Mouse (Mus musculus): ENCODE data around the gene Utp20. TPM values are rescaled to one million over a fixed set of nuclear protein-coding genes. Genes with fewer than 3 reads are reported as not detected.
A peak's percentile ranks its signal among the peaks of the same experiment; 100 is the strongest.
"Not testable (repeated sequence)": the region's sequence is repeated elsewhere in the genome, so short reads cannot be mapped to it uniquely, and the experiment has no call there.

The Utp20 gene
- polyA plus RNA-seq, 1 experiment from 2014 or later = 12.4 TPM

DNA sequence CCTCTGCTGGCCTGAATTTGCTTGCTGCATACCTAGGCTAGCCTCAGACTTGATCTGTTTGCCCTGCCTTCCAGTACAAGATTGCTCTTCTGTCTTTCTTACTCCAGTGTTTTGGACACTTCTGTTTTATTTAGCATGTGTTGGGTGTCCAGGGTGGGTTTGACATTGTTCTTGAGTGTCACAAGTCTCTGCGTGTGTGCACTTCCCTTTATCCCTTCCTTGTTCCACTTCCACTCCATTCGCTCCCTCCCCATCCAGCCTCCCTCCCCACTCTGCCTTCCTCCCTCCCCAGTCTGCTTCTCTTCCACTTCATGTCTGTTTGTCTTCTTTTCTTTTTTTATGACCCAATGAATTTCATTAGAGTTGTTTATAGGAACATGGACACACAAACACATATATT, 85.2 kb downstream of the Utp20 start:
- 89% methylated on average over 2 of the region's 2 CpGs for WGBS
- Histone ChIP-seq H3K9ac (ENCODE audit: low read depth, low read length) (no peak overlapping the region), H3K4me2 (ENCODE audit: low read length) (no peak overlapping the region), H3K27me3 (ENCODE audit: insufficient read depth, low read length) (no peaks in the 10 kb centered on the region), H3K4me3 (replicated peaks; ENCODE audit: low read depth, low read length) (no peak overlapping the region), H3K9me3 (replicated peaks; ENCODE audit: low read length) (no peaks in the 10 kb centered on the region), H3K36me3 (ENCODE audit: insufficient read depth, low read length) (peaks cover 28% of the 10 kb centered on the region), H3K27ac (no peak overlapping the region), H3K4me1 (replicated peaks; ENCODE audit: insufficient read depth, low read length) (no peaks in the 10 kb centered on the region)
- ATAC-seq (replicated peaks; ENCODE audit: low FRiP score, low read depth) = no peak
- no peak for TF ChIP-seq CTCF (IDR thresholded peaks at IDR 0.05; ENCODE audit: low read depth)
- no peak for DNase-seq (ENCODE audit: low spot score)

DNA sequence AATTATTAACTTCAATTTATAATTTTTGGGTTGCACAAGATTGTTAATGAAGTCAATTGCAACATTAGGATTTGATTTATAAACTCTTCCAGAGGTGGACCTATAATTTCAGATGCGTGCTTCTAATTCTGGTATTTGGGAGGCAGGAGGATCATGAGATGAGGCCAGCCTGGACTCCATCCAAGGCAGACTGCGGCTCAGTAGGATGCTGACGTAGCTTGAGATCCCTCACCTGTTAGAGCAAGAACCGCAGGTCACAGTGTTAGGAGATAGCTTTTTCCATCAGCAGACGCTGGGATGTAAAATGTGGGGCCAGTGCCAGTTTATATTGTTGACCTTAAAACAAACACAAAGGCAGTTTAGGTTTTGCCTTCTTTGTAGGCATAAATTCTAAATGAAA, 85.8 kb downstream of the Utp20 start:
- Histone ChIP-seq H3K9ac (ENCODE audit: low read depth, low read length) (no peak overlapping the region), H3K36me3 (ENCODE audit: insufficient read depth, low read length) (peaks cover 31% of the 10 kb centered on the region), H3K4me1 (replicated peaks; ENCODE audit: insufficient read depth, low read length) (no peaks in the 10 kb centered on the region), H3K27ac (no peak overlapping the region), H3K9me3 (replicated peaks; ENCODE audit: low read length) (no peaks in the 10 kb centered on the region), H3K4me3 (replicated peaks; ENCODE audit: low read depth, low read length) (no peak overlapping the region), H3K27me3 (ENCODE audit: insufficient read depth, low read length) (no peaks in the 10 kb centered on the region), H3K4me2 (ENCODE audit: low read length) (no peak overlapping the region)
- WGBS = 70% methylated on average over 5 of the region's 5 CpGs
- TF ChIP-seq CTCF (IDR thresholded peaks at IDR 0.05; ENCODE audit: low read depth) = no peak
- ATAC-seq (replicated peaks; ENCODE audit: low FRiP score, low read depth) = no peak
- no peak for DNase-seq (ENCODE audit: low spot score)

DNA sequence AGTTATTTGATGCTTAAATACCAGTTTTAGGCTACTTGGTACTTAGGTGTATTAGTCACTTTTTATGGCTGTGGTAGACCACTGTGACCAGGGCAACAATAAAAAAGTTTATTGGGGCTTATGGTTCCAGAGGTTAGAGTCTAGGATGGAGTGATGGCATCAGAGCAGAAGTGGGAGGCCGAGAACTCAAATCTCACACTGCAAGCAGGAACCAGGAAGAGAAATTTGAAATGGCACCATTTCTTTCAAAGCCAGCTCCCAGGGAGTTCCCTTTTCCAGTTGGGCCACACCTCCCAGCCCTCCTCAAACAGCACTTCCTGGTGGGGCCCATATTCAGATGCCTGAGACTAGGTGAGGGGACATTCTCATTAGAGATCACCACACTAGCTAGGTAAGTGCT, 86.8 kb downstream of the Utp20 start:
- no peak overlapping the region for H3K4me3 ChIP-seq (replicated peaks; ENCODE audit: low read depth, low read length)
- H3K4me1 ChIP-seq (replicated peaks; ENCODE audit: insufficient read depth, low read length) = no peaks in the 10 kb centered on the region
- no peak overlapping the region for H3K9ac ChIP-seq (ENCODE audit: low read depth, low read length)
- ATAC-seq (replicated peaks; ENCODE audit: low FRiP score, low read depth) = no peak
- no peak for TF ChIP-seq CTCF (IDR thresholded peaks at IDR 0.05; ENCODE audit: low read depth)
- no peak overlapping the region for H3K4me2 ChIP-seq (ENCODE audit: low read length)
- WGBS = 84% methylated on average over 1 of the region's 1 CpGs
- H3K9me3 ChIP-seq (replicated peaks; ENCODE audit: low read length) = no peaks in the 10 kb centered on the region
- no peaks in the 10 kb centered on the region for H3K27me3 ChIP-seq (ENCODE audit: insufficient read depth, low read length)
- H3K36me3 ChIP-seq (ENCODE audit: insufficient read depth, low read length) = peaks cover 26% of the 10 kb centered on the region
- H3K27ac ChIP-seq = no peak overlapping the region
- no peak for DNase-seq (ENCODE audit: low spot score)

DNA sequence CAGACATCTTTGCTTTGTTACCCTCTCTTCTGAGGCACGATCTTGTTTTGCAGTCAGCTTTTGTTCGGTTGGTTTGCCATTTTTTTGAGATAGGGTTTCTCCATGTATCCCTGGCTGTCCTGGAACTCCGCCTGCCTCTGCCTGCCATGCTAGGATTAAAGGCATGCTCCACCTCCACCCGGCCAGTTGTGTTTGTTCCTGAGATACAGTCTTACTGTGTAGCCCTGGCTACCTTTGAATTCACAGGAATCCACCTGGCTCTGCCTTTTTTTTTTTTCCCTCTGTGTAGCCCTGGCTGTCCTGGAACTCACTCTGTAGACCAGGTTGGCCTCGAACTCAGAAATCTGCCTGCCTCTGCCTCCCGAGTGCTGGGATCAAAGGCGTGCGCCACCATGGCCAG, 87.5 kb downstream of the Utp20 start:
- not testable (repeated sequence) for H3K9me3 ChIP-seq (replicated peaks; ENCODE audit: low read length); H3K4me1 ChIP-seq (replicated peaks; ENCODE audit: insufficient read depth, low read length); H3K4me2 ChIP-seq (ENCODE audit: low read length); ATAC-seq (replicated peaks; ENCODE audit: low FRiP score, low read depth); H3K4me3 ChIP-seq (replicated peaks; ENCODE audit: low read depth, low read length); H3K27me3 ChIP-seq (ENCODE audit: insufficient read depth, low read length); DNase-seq (ENCODE audit: low spot score); H3K9ac ChIP-seq (ENCODE audit: low read depth, low read length); H3K27ac ChIP-seq
- WGBS = 96% methylated on average over 8 of the region's 8 CpGs
- H3K36me3 ChIP-seq (ENCODE audit: insufficient read depth, low read length) = peaks cover 20% of the 10 kb centered on the region

DNA sequence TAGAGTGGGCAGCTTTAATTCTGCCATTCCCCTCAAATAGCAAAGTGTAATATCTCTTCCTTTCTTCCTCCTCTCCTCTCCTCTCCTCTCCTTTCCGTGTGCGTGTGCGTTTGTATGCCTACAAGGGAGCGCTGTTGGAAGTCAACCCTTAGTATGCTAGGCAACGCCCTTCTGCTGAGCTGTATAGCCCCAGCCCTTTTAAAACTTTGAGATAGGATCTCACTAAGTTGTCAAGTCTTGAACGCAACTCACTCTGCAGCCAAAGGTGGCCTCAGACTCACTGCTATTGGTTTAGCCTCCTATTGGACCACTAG, 94.3 kb downstream of the Utp20 start:
- Histone ChIP-seq H3K9me3 (replicated peaks; ENCODE audit: low read length) (no peaks in the 10 kb centered on the region), H3K36me3 (ENCODE audit: insufficient read depth, low read length) (peaks cover 3% of the 10 kb centered on the region; the same call in 1 of the 2 replicates), H3K27me3 (ENCODE audit: insufficient read depth, low read length) (no peaks in the 10 kb centered on the region), H3K4me2 (ENCODE audit: low read length) (peak overlapping the region; percentile 60), H3K4me1 (replicated peaks; ENCODE audit: insufficient read depth, low read length) (0 out of 2 replicates have a peak, but pooled peaks cover 5% of the 10 kb centered on the region), H3K9ac (ENCODE audit: low read depth, low read length) (peak overlapping the region; percentile 95), H3K27ac (no peak overlapping the region), H3K4me3 (replicated peaks; ENCODE audit: low read depth, low read length) (peak overlapping the region; percentile 98)
- DNase-seq (ENCODE audit: low spot score) (peak; percentile 7), ATAC-seq (replicated peaks; ENCODE audit: low FRiP score, low read depth) (no peak)
- 9% methylated on average over 6 of the region's 6 CpGs for WGBS
- TF ChIP-seq CTCF (IDR thresholded peaks at IDR 0.05; ENCODE audit: low read depth) = no peak

DNA sequence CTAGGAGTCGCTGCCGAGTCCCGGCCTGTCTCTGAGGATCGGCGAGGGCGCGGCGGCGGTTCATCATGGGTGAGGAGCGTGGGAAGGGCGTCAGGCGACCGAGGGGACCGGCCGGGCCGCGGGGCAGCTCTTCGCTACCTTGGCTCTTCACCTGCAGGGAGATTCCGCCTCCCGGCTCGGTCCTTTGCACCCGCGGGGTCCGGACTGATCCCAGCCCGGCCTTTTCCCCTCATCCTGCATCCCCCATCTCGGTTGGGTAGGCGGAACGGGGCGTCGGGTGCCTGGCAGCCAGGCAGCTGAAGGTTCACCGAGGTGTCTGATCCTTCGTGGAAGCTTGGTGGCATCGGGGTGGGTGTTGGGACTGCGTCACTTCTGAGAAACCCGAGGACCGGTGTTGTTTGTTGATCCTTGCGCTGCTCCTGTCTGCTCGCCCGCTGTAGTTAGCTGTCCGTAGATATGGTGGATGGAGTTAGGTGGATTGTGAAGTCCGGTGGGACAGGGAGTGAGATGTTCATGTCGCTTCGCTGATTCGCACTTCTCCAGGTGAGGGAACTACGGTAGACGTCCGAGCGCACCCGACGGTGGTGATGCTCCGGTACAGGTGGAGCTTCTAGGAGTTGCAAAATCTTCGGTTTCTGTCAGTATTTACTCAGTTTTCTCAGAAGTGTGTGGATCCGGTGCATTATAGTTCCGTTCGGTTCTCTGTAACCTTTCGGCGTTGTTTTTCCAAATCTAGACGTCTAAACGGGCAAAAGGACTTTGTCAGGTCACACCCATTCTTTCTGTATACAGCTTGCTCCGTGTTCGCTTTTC, 94.9 kb downstream of the Utp20 start:
- H3K36me3 ChIP-seq (ENCODE audit: insufficient read depth, low read length) = peaks cover 3% of the 10 kb centered on the region; the same call in 1 of the 2 replicates
- no peaks in the 10 kb centered on the region for H3K9me3 ChIP-seq (replicated peaks; ENCODE audit: low read length)
- 3% methylated on average over 61 of the region's 61 CpGs for WGBS
- TF ChIP-seq CTCF (IDR thresholded peaks at IDR 0.05; ENCODE audit: low read depth) = peak; percentile 26; the same call in 1 of the 2 replicates
- peak overlapping the region; percentile 93 for H3K27ac ChIP-seq
- H3K9ac ChIP-seq (ENCODE audit: low read depth, low read length) = peak overlapping the region; percentile 95
- no peaks in the 10 kb centered on the region for H3K27me3 ChIP-seq (ENCODE audit: insufficient read depth, low read length)
- ATAC-seq (replicated peaks; ENCODE audit: low FRiP score, low read depth) (peak; percentile 41), DNase-seq (ENCODE audit: low spot score) (peak; percentile 31)
- 0 out of 2 replicates have a peak, but pooled peaks cover 5% of the 10 kb centered on the region for H3K4me1 ChIP-seq (replicated peaks; ENCODE audit: insufficient read depth, low read length)
- peak overlapping the region; percentile 98 for H3K4me3 ChIP-seq (replicated peaks; ENCODE audit: low read depth, low read length)
- H3K4me2 ChIP-seq (ENCODE audit: low read length) = peak overlapping the region; percentile 60

Data from kidney, postnatal 0 days (tissue).